Comparison of ENCODE assay signal across 8 mouse cellular contexts in genomic region chr15:99469067-99469466, GRCm38 (mm10). TPM values are rescaled to one million over a fixed set of nuclear protein-coding genes. Genes with fewer than 3 reads are reported as not detected.
DNase-seq lines count a peak whose midpoint lies in the region; ATAC-seq and TF ChIP-seq lines count a peak whose summit lies in the region.
"Had no signal": no experiment of that assay in that cellular context is flagged by ENCODE, and none has a peak within 500 bp of the region (broad histone marks: within the 10 kb centered on the region; RNA-seq: fewer than 3 reads in every experiment).

No protein-coding gene starts in this region.

- H3K36me3 ChIP-seq in CH12.LX (replicated peaks in 1 of 2; ENCODE audit: control insufficient read depth in 1 of 2, insufficient read depth in 1 of 2, low read length in 1 of 2), result peaks cover 10 to 43% of the 10 kb centered on the region in 2 experiments
- no peaks in the 10 kb centered on the region for H3K36me3 ChIP-seq in lung, postnatal 0 days (ENCODE audit: insufficient read depth, low read length)

- DNase-seq in A20 (ENCODE audit: low read depth, low spot score), result peak; percentile 84
- peak; percentile 87 for DNase-seq in CH12.LX (ENCODE audit: extremely low read depth)
- peak; percentile 85 for DNase-seq in c-Kit-positive CD71-negative TER-119-negative erythroid progenitor cells, embryonic 14.5 days (ENCODE audit: low read depth)
- DNase-seq in frontal cortex, postnatal 14 days (ENCODE audit: low spot score in 2 of 2), result peak; percentile 60 to 73
- DNase-seq in kidney, postnatal 36 days, result peak; percentile 86 to 90
- DNase-seq in lung, postnatal 0 days (ENCODE audit: low spot score), result peak; percentile 93
- DNase-seq in right cerebral cortex, postnatal 36 days (ENCODE audit: low spot score in 2 of 2), result peak; percentile 59 to 69

- no peaks in the 10 kb centered on the region for H3K27me3 ChIP-seq in CH12.LX (replicated peaks)
- no peaks in the 10 kb centered on the region for H3K27me3 ChIP-seq in lung, postnatal 0 days (replicated peaks; ENCODE audit: insufficient read depth, low read length)
- H3K27me3 ChIP-seq: limb, embryonic 12.5 days had no signal

- no peak for TF ChIP-seq POLR2A in CH12.LX (IDR thresholded peaks at IDR 0.05; ENCODE audit: low read depth, low read length)

- no peak for TF ChIP-seq EP300 in CH12.LX (IDR thresholded peaks at IDR 0.05; ENCODE audit: low read length)
- TF ChIP-seq EP300 in lung, postnatal 0 days (IDR thresholded peaks at IDR 0.05), result peak; percentile 47

- dilution Hi-C loops in CH12.LX (cut with MboI; ENCODE audit: extremely low pct_ligation_motif_present, extremely low pct_unique_long_range_greater_than_20kb, low sequenced_read_pairs), result no loop called here

- ATAC-seq in lung, postnatal 0 days, result peak; percentile 62

- H3K9me3 ChIP-seq in CH12.LX (replicated peaks; ENCODE audit: low read length), result peaks cover 4% of the 10 kb centered on the region
- H3K9me3 ChIP-seq in lung, postnatal 0 days (ENCODE audit: low read length), result no peaks in the 10 kb centered on the region

- H3K4me3 ChIP-seq in CH12.LX (replicated peaks in 1 of 3; ENCODE audit: low read depth in 2 of 3, low read length in 2 of 3, poor library complexity in 1 of 3), result no peak overlapping the region
- H3K4me3 ChIP-seq in lung, postnatal 0 days (ENCODE audit: low read depth, low read length), result no peak overlapping the region
- H3K4me3 ChIP-seq: limb, embryonic 12.5 days had no signal

- peak; percentile 75 to 95 for TF ChIP-seq CTCF in CH12.LX (conservative IDR thresholded peaks at IDR 0.05 in 1 of 2, IDR thresholded peaks at IDR 0.05 in 1 of 2; ENCODE audit: low read depth in 2 of 2, low read length in 2 of 2)
- TF ChIP-seq CTCF in lung, postnatal 0 days (IDR thresholded peaks at IDR 0.05), result peak; percentile 94

- WGBS in lung, postnatal 0 days, result 32% methylated on average over 3 of the region's 3 CpGs

- TF ChIP-seq RAD21 in CH12.LX (IDR thresholded peaks at IDR 0.05; ENCODE audit: low read depth, low read length), result peak; percentile 51

- 0 out of 2 replicates have a peak, but pooled peaks cover 1% of the 10 kb centered on the region for H3K79me2 ChIP-seq in CH12.LX (replicated peaks; ENCODE audit: control insufficient read depth, extremely low read depth, insufficient read depth, poor library complexity, severe bottlenecking)

- no peak overlapping the region for H3K4me2 ChIP-seq in CH12.LX (ENCODE audit: insufficient read depth, low read depth, poor library complexity, severe bottlenecking)
- no peak overlapping the region for H3K4me2 ChIP-seq in lung, postnatal 0 days (replicated peaks; ENCODE audit: low read depth, low read length)
- H3K4me2 ChIP-seq: limb, embryonic 12.5 days had no signal

- H3K9ac ChIP-seq in CH12.LX (ENCODE audit: insufficient read depth, low read depth), result no peak overlapping the region
- no peak overlapping the region for H3K9ac ChIP-seq in lung, postnatal 0 days (replicated peaks; ENCODE audit: low read depth)
- H3K9ac ChIP-seq: limb, embryonic 12.5 days had no signal

- peaks cover 3 to 32% of the 10 kb centered on the region in 2 experiments for H3K4me1 ChIP-seq in CH12.LX (ENCODE audit: control insufficient read depth in 1 of 2, insufficient read depth in 2 of 2)
- peaks cover 4% of the 10 kb centered on the region; the same call in 1 of the 2 replicates for H3K4me1 ChIP-seq in lung, postnatal 0 days (ENCODE audit: insufficient read depth, low read depth, low read length)

- in situ Hi-C loops in CH12.LX (cut with MboI; ENCODE audit: low pct_ligation_motif_present, low pct_unique_long_range_greater_than_20kb, low sequenced_read_pairs), result loop anchor here (5.0 kb wide), 1 partner anchor 47 kb away; no protein-coding TSS in a partner anchor

- no peak overlapping the region for H3K27ac ChIP-seq in CH12.LX (ENCODE audit: insufficient read depth, low read depth)
- H3K27ac ChIP-seq in lung, postnatal 0 days (ENCODE audit: low read length), result no peak overlapping the region
- H3K27ac ChIP-seq: limb, embryonic 12.5 days had no signal

TF ChIP-seq in CH12.LX, 34 proteins besides CTCF, POLR2A, EP300 and RAD21:
- peak; percentile 50; the same call in 1 of the 2 replicates for TF ChIP-seq JUND (conservative IDR thresholded peaks at IDR 0.05; ENCODE audit: low read depth, low read length)
- peak; percentile 58 for TF ChIP-seq SMC3 (IDR thresholded peaks at IDR 0.05; ENCODE audit: low read depth, low read length)
- TF ChIP-seq ELF1 (IDR thresholded peaks at IDR 0.05; ENCODE audit: low read depth, low read length), result no peak
- TF ChIP-seq MEF2A (IDR thresholded peaks at IDR 0.05; ENCODE audit: borderline replicate concordance, low read depth, low read length), result no peak
- peak; percentile 16; the same call in 1 of the 2 replicates for TF ChIP-seq JUN (IDR thresholded peaks at IDR 0.05; ENCODE audit: insufficient read depth, low read depth, low read length)
- TF ChIP-seq MYC (IDR thresholded peaks at IDR 0.05; ENCODE audit: low read depth, low read length), result peak; percentile 96
- TF ChIP-seq MAX (IDR thresholded peaks at IDR 0.05; ENCODE audit: low read length), result peak; percentile 89
- TF ChIP-seq USF2 (conservative IDR thresholded peaks at IDR 0.05; ENCODE audit: low read depth, low read length), result peak; percentile 45
- no peak for TF ChIP-seq ZNF384 (IDR thresholded peaks at IDR 0.05; ENCODE audit: low read depth, low read length)
- TF ChIP-seq MXI1 (IDR thresholded peaks at IDR 0.05; ENCODE audit: low read depth, low read length), result peak; percentile 69; the same call in 1 of the 2 replicates
- peak; percentile 27; the same call in 1 of the 2 replicates for TF ChIP-seq USF1 (IDR thresholded peaks at IDR 0.05; ENCODE audit: low read depth, low read length)

RNA-seq across cellular contexts. Expression of gene Bcdin3d, which starts 5.5 kb away (rescaled TPM):
- total RNA-seq in CH12.LX (2012; rRNA removed) (13.4 and 14.2 TPM in 2 replicates), CH12.LX (2014; rRNA removed) (13.8 and 15.3 TPM in 2 replicates)
- 13.8 and 16.1 TPM in 2 replicates for polyA plus RNA-seq in CH12.LX (2012; ENCODE audit: insufficient read length, low read depth)
- polyA plus RNA-seq in lung, postnatal 0 days (2015; fragmentation: Nextera tagmentation; extraction: Ambion mirVana), result 11.2 and 11.5 TPM in 2 replicates

RNA-seq across cellular contexts. Expression of gene Nckap5l, which starts 11.5 kb away (rescaled TPM):
- total RNA-seq in CH12.LX (2012; rRNA removed), result 0.88 and 0.89 TPM in 2 replicates
- total RNA-seq in CH12.LX (2014; rRNA removed), result 0.45 and 0.75 TPM in 2 replicates
- 6.6 and 6.8 TPM in 2 replicates for polyA plus RNA-seq in CH12.LX (2012; ENCODE audit: insufficient read length, low read depth)
- 5.2 and 6.0 TPM in 2 replicates for polyA plus RNA-seq in lung, postnatal 0 days (2015; fragmentation: Nextera tagmentation; extraction: Ambion mirVana)

RNA-seq across cellular contexts. Expression of gene Faim2, which starts 58.9 kb away (rescaled TPM):
- total RNA-seq in CH12.LX (2012; rRNA removed) (0.08 and 0.17 TPM in 2 replicates), CH12.LX (2014; rRNA removed) (not detected in 2 replicates)
- polyA plus RNA-seq in CH12.LX (2012; ENCODE audit: insufficient read length, low read depth), result 0.03 TPM in 1 of 2 replicates, not detected in the other
- 0.81 and 0.95 TPM in 2 replicates for polyA plus RNA-seq in lung, postnatal 0 days (2015; fragmentation: Nextera tagmentation; extraction: Ambion mirVana)
